Mouse (Mus musculus): ENCODE data around the gene Gm21748.
"Not testable (repeated sequence)": the region's sequence is repeated elsewhere in the genome, so short reads cannot be mapped to it uniquely, and the experiment has no call there.

The Gm21748 gene

GRCm38 (mm10) chrY:90839077-90839476 lies at the start of gene Gm21748:
Gm21748 (minus strand) TSS chrY:90839177.
- not testable (repeated sequence) for DNase-seq (ENCODE audit: low spot score)
